Mouse (Mus musculus) heart, postnatal 10 days (tissue): ENCODE results near the gene Scamp1. TPM values are rescaled to one million over a fixed set of nuclear protein-coding genes. Genes with fewer than 3 reads are reported as not detected.
"Not testable (repeated sequence)": the region's sequence is repeated elsewhere in the genome, so short reads cannot be mapped to it uniquely, and the experiment has no call there.

Source experiments
- DNase-seq, 2 experiments: peaks; one replicate each; pipeline ENCODE4 v3.0.0; 2021
- intact Hi-C: fragments of 180-260 bp; cut with DNase I; formaldehyde crosslinking; loops from one replicate; pipeline ENCODE4 v1.15.1; 2025
- total RNA-seq, 2 experiments: library from RNA; stranded (reverse); gene quantifications; 2 replicates each; pipeline ENCODE4 v1.2.3; 2021

Gene Scamp1
- total RNA-seq, result 10 to 100 TPM; 35.7 to 39.1 TPM

- intact Hi-C loops, result loop anchor here (5.0 kb wide), 1 partner anchor 72 kb away; the partner anchor contains the start of gene Ap3b1
- peak; percentile 93 to 95 for DNase-seq
These were observed at the start of gene Scamp1 for GRCm38 (mm10) chr13:94285281-94285871. Gene Scamp1 (minus strand): TSS chr13:94285857.

DNA sequence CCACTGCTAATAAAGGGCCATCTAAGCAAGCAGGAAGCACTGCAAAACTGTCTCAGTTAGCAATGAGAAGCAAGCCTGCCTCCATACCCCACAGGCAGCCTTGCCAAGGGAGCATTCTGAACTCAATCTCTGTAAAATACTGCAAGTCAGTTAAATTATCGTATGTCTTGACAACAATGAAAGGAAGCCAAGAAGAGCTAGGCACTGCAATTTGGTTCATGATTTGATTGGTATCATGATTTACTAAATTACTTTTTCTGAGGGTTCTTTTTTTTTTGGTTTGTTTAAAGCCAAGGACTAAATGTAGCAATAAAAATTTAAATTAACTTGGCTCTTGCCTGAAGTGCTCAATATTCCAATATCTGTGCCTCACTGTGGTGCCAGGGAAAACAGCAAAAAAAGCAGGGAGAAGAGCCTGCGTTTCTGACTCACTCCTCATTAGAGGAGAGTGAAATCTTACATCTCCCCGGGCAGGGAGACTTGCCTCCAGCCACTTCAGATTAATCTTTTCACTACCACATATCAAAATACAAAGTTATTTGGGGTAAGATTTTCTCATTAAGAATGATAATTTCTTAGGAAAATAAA lies 44.8 kb upstream of the Scamp1 start:
- intact Hi-C loops, result no loop called here
- DNase-seq, result no peak

- intact Hi-C loops, DNase-seq: not testable (repeated sequence)
These were observed 43.3 kb upstream of the Scamp1 start for GRCm38 (mm10) chr13:94329005-94329404.

DNA sequence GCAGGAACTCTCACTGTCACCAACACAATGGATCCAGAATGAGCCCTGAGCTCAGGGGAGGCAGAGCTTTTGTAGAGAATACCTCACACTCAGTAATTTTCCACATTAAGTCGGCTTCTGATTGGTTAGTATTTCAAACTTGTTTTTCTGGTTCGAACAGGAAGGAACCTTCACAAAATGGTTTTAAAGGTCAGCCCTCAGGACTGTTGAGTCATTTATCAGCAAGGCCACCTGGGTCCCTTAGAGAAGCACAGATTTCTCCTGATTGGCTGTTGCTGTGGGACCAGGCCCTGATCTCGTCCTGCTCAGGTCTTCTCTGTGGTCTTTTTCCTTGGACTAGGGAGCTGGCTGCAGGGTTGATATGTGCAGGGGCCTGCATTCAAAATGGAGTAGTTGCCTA lies 42.4 kb upstream of the Scamp1 start:
- intact Hi-C loops, result no loop called here
- DNase-seq, result peak in 1 of 2 experiments; percentile 9

DNA sequence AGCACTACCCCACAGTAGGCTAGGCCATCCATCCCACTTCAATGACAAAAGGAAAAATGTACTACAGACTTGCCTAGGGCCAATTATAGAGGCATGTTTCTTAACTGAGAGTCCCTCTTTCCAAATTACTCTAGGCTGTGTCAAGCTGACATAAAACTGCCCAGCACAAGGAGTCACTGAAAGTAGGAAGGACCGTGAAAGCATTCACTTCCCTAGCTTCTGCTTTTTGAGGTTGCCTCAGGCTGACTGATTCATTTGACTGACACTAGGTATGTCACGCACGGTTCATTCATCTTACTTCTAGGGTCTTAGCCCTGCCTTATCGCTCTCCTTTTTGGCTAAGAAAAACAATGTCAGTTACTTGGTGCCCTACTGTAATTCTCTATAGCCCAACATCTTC lies 36.8 kb upstream of the Scamp1 start:
- no peak for DNase-seq
- intact Hi-C loops, result no loop called here

GRCm38 (mm10) chr13:94321094-94321792 lies 35.6 kb upstream of the Scamp1 start:
- no peak for DNase-seq
- intact Hi-C loops, result no loop called here

DNA sequence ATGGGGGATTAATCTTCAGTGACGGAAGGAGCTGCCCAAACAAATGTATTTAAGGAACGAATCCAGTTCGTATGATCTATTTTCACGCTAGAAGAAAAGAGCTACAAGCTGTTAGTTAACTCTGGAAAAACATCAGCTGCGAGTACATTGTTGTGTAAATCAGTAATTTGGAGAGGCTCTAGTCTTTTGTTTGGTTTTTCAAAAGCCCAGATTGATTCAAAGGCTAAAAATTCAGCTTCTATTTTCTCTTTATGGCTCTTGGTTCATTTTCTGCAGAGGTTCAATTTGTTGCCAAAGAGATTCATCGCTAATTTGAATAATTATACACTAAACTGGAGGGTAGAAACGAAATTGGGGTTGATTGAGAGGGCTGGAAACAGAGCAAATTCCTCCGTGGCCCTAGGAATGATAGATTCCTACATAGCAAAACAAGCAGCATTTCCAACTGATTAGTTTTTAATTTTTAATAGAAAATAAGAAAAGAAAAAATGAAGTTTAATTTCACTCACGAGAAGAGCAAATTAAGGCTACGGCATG lies 31.4 kb upstream of the Scamp1 start:
- intact Hi-C loops, result no loop called here
- no peak for DNase-seq

DNA sequence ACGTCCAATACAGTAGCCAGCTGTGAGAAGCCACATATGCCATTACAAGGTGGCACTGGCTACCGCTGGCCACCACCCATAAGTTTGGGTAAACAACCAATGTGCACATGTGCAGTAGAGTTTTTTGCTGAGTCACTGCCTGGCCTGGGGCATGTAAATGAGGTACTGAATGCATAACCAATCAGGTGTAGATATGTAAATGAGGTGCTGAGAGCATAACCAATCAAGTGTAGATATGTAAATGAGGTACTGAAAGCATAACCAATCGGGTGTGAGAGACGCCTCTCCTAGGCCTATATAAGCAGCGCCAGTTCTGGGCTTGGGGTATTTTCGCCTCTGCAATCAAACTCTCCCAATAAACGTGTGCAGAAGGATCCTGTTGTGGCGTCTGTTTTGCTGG lies 27.2 kb upstream of the Scamp1 start:
- DNase-seq, intact Hi-C loops: not testable (repeated sequence)

GRCm38 (mm10) chr13:94308279-94308678 lies 22.6 kb upstream of the Scamp1 start:
- intact Hi-C loops, result no loop called here
- no peak for DNase-seq

DNA sequence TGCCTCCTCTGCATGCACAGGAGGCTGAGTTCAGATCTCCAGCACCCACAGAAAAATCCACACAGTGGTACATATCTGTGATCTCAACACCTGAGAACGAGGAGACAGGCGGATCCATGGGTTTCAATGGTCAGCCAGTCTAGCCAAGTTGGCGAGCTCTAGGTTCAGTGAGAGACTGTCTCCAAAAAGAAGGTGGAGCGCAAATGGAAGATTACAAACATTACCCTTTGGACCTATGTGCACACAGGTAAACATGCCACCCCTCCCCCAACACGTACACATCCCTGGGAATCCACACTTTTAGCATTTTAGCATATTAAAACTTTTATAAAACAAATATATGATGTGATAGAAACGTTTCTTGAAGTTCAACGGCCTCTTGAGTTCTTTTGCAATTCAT lies 21.9 kb upstream of the Scamp1 start:
- intact Hi-C loops, result no loop called here
- DNase-seq, result no peak

DNA sequence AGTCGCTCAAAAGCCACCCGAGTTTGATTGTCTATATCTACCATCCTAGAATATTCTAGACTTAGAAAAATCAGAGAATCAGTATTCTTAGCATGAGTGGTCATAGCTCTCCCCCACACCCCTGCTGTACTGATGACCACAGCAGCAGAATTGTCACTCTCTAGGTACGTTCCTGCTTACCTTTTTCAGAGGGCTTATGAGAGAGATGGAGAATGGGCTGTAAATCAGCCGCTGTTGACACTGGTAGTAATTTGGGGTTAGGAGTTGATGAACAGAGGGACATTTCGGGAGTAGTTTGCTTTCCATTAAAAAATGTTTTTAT lies 21.3 kb upstream of the Scamp1 start:
- intact Hi-C loops, result no loop called here
- DNase-seq, result no peak

- peak; percentile 32 to 39 for DNase-seq
- intact Hi-C loops, result no loop called here
These were observed 20.8 kb upstream of the Scamp1 start for GRCm38 (mm10) chr13:94306277-94306967.

- DNase-seq, result no peak
- intact Hi-C loops, result no loop called here
These were observed 15.4 kb upstream of the Scamp1 start for GRCm38 (mm10) chr13:94300946-94301538.

DNA sequence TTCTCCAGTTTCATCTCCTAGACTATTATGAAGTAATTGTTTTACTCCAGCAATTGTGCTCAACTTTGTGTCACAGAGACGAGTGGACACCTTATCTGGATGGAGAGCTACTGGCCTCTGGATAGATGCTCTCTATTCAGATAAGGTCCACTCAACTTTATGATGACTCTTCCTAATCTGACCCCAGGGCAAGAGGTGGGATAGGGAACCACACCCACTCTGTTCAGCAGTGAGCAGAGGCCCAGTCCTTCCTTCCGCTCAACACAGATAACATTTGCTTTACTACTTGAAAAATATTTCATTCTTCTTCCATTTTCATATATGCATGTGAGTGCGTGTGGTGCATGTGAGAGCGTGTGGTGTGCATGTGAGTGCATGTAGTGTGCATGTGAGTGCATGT lies 14.6 kb upstream of the Scamp1 start:
- intact Hi-C loops, result no loop called here
- DNase-seq, result no peak

DNA sequence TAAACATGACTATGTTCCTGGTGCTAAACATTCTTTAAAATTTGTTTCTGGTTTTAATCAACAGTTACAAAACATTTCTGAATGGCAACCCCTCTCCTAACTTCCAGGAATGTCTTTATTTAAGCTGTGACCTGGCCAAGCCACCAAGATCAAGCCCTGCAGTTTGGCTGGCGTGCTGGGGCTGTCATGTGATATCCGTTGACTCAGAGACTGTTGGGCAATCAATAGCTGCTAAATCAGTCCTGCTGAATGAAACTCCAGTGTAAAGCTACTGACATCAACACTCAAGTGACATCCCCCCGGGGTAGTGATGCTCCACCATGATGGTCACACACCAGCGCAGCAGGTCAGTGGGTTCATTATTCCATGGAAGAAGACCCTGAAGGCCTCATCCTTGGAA lies 12.7 kb upstream of the Scamp1 start:
- DNase-seq, result peak; percentile 14 to 24
- intact Hi-C loops, result no loop called here

- intact Hi-C loops, result no loop called here
These were observed 10.7 kb upstream of the Scamp1 start for GRCm38 (mm10) chr13:94296371-94296770.

DNA sequence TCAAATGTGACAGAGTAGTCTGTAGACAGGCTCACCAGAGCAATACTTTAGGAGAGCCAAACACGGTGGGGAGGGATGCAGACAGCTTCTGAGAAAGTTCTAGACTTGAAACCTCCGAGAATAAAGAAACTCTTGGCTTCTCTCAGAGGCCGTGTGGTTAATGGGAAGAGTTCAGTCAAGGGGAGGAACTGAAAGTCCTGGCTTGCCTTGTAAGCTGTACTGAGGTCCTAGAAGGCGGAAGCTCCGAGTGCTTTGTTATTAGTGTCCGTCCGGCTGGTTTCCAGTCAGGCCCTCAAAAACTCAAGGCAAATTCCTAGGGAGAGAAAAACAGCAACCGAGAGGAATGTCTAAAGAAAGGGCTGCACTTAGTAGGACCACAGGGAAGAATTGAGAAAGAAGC lies 10.3 kb upstream of the Scamp1 start:
- intact Hi-C loops, result no loop called here
- peak in 1 of 2 experiments; percentile 6 for DNase-seq

More at GRCm38 (mm10) chr13:94296371-94296770, 10.7 kb upstream of the Scamp1 start:
- DNase-seq, result no peak

DNA sequence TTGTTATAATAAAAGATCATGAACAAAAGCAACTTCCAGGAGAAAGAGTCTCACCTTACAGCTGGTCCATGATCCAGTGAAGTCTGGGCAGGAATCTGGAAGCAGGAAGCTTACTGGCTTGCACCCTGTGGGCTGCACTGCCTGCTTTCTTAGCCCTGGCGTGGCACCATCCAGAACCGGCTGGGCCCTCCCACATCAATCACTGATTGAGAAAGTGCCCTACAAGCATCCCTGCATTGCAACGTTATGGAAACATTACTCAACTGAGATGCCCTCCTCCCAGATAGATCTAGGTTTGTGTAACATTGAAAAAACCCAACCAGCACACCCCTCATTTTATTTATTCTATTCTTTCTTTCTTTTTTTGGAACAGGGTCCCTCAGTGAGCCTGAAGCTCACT lies 9.2 kb upstream of the Scamp1 start:
- intact Hi-C loops, result no loop called here
- no peak for DNase-seq

GRCm38 (mm10) chr13:94293911-94294310 lies 8.3 kb upstream of the Scamp1 start:
- no peak for DNase-seq
- intact Hi-C loops, result no loop called here

- DNase-seq, result no peak
- intact Hi-C loops, result loop anchor here (5.0 kb wide), 1 partner anchor 71 kb away; the partner anchor contains the start of gene Ap3b1
These were observed 538 bp upstream of the Scamp1 start for GRCm38 (mm10) chr13:94286195-94286594.
